Mouse (Mus musculus): ENCODE measurements around the gene Pum1.
"Not testable (repeated sequence)": the region's sequence is repeated elsewhere in the genome, so short reads cannot be mapped to it uniquely, and the experiment has no call there.

Pum1 gene

DNA sequence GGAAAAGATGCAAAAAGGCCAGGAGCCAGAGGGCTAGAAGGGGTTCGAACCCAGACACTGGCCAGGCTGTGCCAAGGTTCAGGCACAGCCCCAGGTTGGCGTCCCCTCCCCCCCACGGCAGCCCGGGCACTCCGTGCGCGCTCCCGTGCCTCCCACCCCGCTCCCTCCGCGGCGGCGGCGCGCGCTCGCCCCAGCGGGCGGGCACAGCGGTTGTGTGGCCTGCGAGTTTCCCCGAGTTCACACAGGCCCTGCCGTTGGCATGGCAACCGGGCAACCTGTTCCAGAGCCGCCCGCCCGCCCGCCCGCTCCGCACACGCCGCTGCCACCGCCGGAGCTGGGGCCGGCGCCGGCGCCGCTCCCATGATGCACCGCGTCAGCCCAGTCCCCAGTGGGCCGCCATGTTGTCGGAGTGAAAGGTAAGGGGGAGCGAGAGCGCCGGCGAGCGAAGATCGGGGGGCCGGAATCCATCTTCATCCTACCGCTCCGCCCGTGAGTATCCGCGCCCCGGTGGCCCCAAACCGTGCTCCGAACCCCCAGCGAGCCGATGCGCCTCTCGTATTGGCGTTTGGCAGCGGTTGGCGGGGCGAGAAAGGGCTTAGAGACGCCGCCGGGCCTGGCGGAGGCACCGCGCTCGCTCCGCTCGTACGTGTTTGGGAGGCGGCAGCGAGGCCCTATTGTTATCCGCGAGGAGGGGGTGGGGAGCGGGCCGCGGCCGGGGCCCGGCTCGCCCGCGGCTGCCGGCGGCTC, at the start of gene Pum1:
Pum1 (plus strand) TSS at position 343 of the 747 bp plus-strand sequence.
- peak; percentile 92 for DNase-seq (ENCODE audit: low spot score)

DNA sequence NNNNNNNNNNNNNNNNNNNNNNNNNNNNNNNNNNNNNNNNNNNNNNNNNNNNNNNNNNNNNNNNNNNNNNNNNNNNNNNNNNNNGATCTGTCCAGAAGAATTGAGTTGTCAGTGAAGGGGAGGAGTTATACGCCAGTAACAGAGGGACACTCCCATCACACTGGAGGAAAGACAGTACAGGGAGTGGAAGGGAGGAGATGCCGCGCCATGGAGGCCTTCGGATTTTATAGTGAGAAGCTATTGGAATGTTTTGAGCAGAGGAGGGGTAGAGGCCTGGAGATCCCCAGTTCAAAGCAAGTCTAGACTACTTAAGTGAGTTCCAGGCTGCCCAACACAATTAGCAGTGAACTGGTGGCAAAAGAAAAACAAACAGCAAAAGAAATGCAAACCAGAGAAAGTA, 33.7 kb upstream of the Pum1 start:
- no peak for DNase-seq (ENCODE audit: low spot score)

DNA sequence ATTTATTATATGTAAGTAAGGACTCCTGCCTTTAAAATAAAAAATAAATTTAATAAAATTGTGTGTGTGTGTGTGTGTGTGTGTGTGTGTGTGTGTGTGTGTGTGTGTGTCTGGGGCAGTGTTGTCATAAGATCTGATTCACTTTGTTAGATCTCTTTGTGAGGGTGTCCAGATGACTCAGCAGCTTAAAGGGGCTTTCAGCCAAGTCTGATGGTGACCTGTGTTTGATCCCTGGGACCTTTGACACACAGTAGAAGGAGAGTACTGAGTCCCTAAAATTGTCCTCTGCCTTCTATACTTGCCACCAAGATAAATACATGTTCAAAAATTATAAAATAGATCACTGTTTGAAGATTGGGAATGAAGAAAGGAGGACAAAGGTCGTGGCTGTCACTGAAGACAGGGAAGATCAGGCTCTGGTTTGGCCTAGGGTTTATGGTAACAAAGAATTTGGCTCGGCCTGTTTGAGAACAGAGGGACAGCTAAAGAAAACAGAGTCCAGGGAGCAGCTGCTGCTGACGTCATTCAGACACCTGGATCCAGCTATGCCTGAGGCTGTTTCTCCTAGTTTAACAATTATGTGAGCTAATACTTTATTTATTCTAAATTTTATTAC, 32.8 kb upstream of the Pum1 start:
- no peak for DNase-seq (ENCODE audit: low spot score)

DNA sequence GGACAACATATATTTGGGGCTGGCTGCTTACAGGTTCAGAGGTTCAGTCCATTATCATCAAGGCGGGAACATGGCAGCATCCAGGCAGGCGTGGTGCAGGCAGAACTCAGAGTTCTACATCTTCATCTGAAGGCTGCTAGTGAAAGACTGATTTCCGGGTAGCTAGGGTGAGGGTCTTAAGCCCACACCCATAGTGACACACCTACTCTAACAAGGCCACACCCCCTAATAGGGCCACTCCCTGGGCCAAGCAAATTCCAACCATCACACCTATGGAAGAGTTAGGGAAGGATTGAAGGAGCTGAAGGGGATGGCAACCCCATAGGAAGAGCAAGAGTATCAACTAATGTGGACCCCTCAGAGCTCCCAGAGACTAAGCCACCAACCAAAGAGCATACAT, 28.0 kb upstream of the Pum1 start:
- DNase-seq (ENCODE audit: low spot score) = not testable (repeated sequence)

GRCm38 (mm10) chr4:130636761-130637160, 26.4 kb upstream of the Pum1 start:
- no peak for DNase-seq (ENCODE audit: low spot score)

- no peak for DNase-seq (ENCODE audit: low spot score)
These were observed 25.4 kb upstream of the Pum1 start for GRCm38 (mm10) chr4:130637488-130638422.

- DNase-seq (ENCODE audit: low spot score) = no peak
These were observed 22.9 kb upstream of the Pum1 start for GRCm38 (mm10) chr4:130640031-130640717.

GRCm38 (mm10) chr4:130642468-130642867, 20.7 kb upstream of the Pum1 start:
- no peak for DNase-seq (ENCODE audit: low spot score)

GRCm38 (mm10) chr4:130645426-130645825, 17.7 kb upstream of the Pum1 start:
- no peak for DNase-seq (ENCODE audit: low spot score)

DNA sequence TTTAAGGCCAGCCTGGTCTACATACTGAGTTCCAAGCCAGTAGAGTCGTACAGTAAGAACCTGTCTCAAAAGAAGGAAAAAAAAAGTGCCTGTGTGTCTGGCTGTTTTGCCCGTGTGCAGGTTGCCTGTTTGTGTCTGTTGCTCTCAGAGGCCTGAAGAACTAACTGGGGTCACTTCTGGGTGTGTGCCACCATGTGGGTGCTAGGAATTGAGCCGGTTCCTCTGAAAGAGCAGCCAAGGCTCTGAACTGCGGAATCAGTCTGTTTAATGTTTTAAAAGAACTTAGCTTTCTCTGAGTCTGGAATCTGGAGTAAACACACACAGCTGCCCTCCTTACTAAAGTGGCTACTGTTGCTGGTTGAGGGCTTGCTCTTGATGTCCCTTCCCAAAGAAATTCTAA, 11.8 kb upstream of the Pum1 start:
- DNase-seq (ENCODE audit: low spot score) = no peak

GRCm38 (mm10) chr4:130652546-130652945, 10.6 kb upstream of the Pum1 start:
- no peak for DNase-seq (ENCODE audit: low spot score)

GRCm38 (mm10) chr4:130657820-130658565, 5.1 kb upstream of the Pum1 start:
- peak; percentile 40 for DNase-seq (ENCODE audit: low spot score)

- no peak for DNase-seq (ENCODE audit: low spot score)
These were observed 3.7 kb upstream of the Pum1 start for GRCm38 (mm10) chr4:130659470-130659869.

DNA sequence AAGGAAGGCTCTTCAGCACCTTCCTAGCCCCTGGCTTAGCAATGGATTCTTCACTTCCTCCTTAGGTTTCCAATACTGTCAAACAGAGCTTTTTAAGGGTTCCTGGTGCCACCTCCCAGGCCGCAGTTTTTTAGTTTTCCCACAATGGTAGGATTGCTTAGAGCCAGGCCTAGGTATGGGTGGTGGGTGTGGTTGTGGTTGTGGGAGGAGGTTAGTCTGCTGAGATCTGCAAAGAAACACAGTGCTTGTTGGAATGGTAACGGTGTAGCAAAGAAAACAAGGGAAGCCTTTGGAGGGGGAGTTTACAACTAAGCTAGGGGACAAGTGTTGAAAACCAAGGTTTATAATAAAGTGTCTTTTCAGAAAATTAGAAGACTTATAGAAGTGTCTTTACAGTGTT, 3.0 kb upstream of the Pum1 start:
- no peak for DNase-seq (ENCODE audit: low spot score)

GRCm38 (mm10) chr4:130661151-130661550, 2.0 kb upstream of the Pum1 start:
- no peak for DNase-seq (ENCODE audit: low spot score)

DNA sequence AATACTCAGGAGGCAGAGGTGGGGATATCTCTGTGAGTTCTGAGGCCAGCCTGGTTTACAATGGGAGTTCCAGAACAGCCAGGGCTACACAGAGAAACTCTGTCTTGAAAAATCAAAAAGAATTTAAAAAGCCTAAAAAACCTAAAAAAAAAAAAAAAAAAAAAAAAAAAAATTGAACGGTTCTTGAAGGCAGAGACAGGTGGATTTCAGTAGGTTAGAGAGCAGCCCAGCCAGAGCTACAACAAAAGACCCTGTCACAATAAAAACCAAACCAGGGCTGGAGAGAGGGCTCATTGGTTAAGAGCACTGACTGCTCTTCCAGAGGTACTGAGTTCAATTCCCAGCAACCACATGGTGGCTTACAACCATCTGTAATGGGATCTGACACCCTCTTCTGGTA, 816 bp upstream of the Pum1 start:
- DNase-seq (ENCODE audit: low spot score) = not testable (repeated sequence)

- DNase-seq (ENCODE audit: low spot score) = peak; percentile 13
These were observed 785 bp downstream of the Pum1 start for GRCm38 (mm10) chr4:130663810-130664401.

DNA sequence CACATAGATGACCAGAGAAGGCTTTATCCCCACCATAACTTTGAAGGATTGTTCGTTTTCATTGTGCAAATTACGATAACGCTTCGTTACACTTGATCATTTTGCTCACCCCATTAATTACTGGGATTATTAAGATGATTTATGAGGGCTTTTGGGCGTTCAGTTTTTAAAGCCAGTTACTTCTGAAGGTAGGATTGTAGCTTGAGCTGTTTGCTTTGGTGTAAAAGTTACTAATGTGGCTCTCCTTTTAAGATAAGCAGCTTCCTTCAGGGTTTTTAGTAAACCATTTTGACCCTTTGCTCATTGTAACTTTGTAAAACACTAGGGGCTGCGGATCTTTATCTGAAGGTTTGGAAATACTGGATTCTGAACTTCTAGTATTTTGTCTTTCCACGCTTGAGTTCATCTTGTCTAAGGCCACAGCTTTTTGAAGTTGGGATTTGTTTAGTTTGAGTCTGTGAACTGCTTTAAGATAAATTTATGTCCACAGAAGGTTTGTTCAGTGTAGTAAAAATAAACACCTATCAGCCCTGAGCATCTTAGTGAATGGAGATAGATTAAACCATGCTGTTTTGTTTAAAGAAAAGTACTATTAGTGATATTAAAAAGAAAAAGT, 1.4 kb downstream of the Pum1 start:
- DNase-seq (ENCODE audit: low spot score) = no peak

DNA sequence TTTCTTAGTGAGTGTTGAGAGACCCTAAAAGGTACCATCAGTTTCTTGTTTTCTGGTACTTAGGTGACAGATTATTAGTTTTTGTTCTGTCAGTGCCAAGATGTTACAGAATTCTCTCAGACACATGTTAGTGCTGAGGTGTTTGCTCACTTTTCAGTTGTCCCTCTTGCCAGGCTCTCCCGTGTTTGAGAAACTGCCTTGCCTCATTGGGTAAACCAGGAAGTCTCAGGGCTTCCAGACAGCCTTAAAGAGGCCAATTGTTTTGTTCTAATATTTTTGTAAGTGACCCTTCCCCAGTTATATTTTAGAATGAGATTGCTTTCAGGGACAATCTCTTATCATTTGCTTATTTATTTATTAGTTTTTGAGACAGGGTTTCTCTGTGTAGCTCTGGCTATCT, 2.1 kb downstream of the Pum1 start:
- no peak for DNase-seq (ENCODE audit: low spot score)

GRCm38 (mm10) chr4:130667686-130668085, 4.6 kb downstream of the Pum1 start:
- no peak for DNase-seq (ENCODE audit: low spot score)

- no peak for DNase-seq (ENCODE audit: low spot score)
These were observed 5.4 kb downstream of the Pum1 start for GRCm38 (mm10) chr4:130668541-130668940.

Measured in T-cell, adult 2 months (primary cell).